13 mouse cellular contexts compared by ENCODE assay signal in genomic region chr14:99018691-99019090, GRCm38 (mm10). TPM values are rescaled to one million over a fixed set of nuclear protein-coding genes. Genes with fewer than 3 reads are reported as not detected.
"Had no signal": no experiment of that assay in that cellular context is flagged by ENCODE, and none has a peak within 500 bp of the region (broad histone marks: within the 10 kb centered on the region; RNA-seq: fewer than 3 reads in every experiment).

No protein-coding gene starts in this region.

- DNase-seq: kidney, postnatal 14 days; left cerebral cortex, postnatal 4 days; retina, postnatal 1 day; right cerebral cortex, postnatal 4 days; spleen, adult 18-20 months; thymus, postnatal 36 days had no signal

- H3K9ac ChIP-seq: limb, embryonic 13.5 days; lung, embryonic 15.5 days; midbrain, embryonic 12.5 days; neural tube, embryonic 13.5 days had no signal

- H3K27me3 ChIP-seq: limb, embryonic 13.5 days; lung, embryonic 15.5 days; midbrain, embryonic 12.5 days; neural tube, embryonic 13.5 days had no signal

- H3K9me3 ChIP-seq: limb, embryonic 13.5 days; lung, embryonic 15.5 days; midbrain, embryonic 12.5 days; neural tube, embryonic 13.5 days had no signal

- H3K27ac ChIP-seq: limb, embryonic 13.5 days; lung, embryonic 15.5 days; midbrain, embryonic 12.5 days; neural tube, embryonic 13.5 days had no signal

- H3K4me1 ChIP-seq: limb, embryonic 13.5 days; lung, embryonic 15.5 days had no signal

- ATAC-seq: midbrain, embryonic 16.5 days had no signal

- H3K36me3 ChIP-seq: limb, embryonic 13.5 days; lung, embryonic 15.5 days; midbrain, embryonic 12.5 days; neural tube, embryonic 13.5 days had no signal

- H3K4me2 ChIP-seq: limb, embryonic 13.5 days; lung, embryonic 15.5 days; midbrain, embryonic 12.5 days; neural tube, embryonic 13.5 days had no signal

- H3K4me3 ChIP-seq: limb, embryonic 13.5 days; lung, embryonic 15.5 days; midbrain, embryonic 12.5 days; neural tube, embryonic 13.5 days had no signal

RNA-seq across cellular contexts. Expression of gene Rpl36a-ps1, which starts 24.6 kb away (rescaled TPM):
- total RNA-seq: left cerebral cortex, adult 18-20 months had no signal
- polyA plus RNA-seq: liver, adult 2 months; midbrain, embryonic 12.5 days; neural tube, embryonic 13.5 days had no signal
